ENCODE assay signal across 11 mouse cellular contexts in genomic region chr15:31258693-31259439, GRCm38 (mm10). TPM values are rescaled to one million over a fixed set of nuclear protein-coding genes. Genes with fewer than 3 reads are reported as not detected.
DNase-seq lines count a peak whose midpoint lies in the region; ATAC-seq lines count a peak whose summit lies in the region.
"Had no signal": no experiment of that assay in that cellular context is flagged by ENCODE, and none has a peak within 500 bp of the region (broad histone marks: within the 10 kb centered on the region; RNA-seq: fewer than 3 reads in every experiment).

No protein-coding gene starts in this region.

- no peak overlapping the region for H3K27ac ChIP-seq in kidney, embryonic 15.5 days
- H3K27ac ChIP-seq in stomach, embryonic 16.5 days (ENCODE audit: low read length), result no peak overlapping the region

- H3K4me2 ChIP-seq in kidney, embryonic 15.5 days, result no peak overlapping the region
- H3K4me2 ChIP-seq in stomach, embryonic 16.5 days (ENCODE audit: low read depth, low read length), result no peak overlapping the region

- DNase-seq in adrenal gland, adult (ENCODE audit: inconsistent age in 2 of 2, low spot score in 1 of 2), result peak; percentile 27 to 73
- no peak for DNase-seq in adrenal gland, postnatal 4 days (ENCODE audit: low spot score in 2 of 2)
- DNase-seq in kidney, postnatal 14 days, result no peak
- DNase-seq in retina, postnatal 1 day, result peak; percentile 30
- no peak for DNase-seq in retina, embryonic 14.5 days (ENCODE audit: low spot score)
- no peak for DNase-seq in left cerebral cortex, postnatal 14 days (ENCODE audit: low spot score in 2 of 2)
- DNase-seq: gastrocnemius, postnatal 14 days had no signal

- WGBS in kidney, embryonic 15.5 days, result 71% methylated on average over 18 of the region's 18 CpGs
- 68% methylated on average over 18 of the region's 18 CpGs for WGBS in stomach, embryonic 16.5 days

- ATAC-seq in kidney, embryonic 15.5 days (replicated peaks; ENCODE audit: low FRiP score), result 0 out of 2 replicates have a peak, but pooled peaks have one; percentile 7
- ATAC-seq in stomach, embryonic 16.5 days (ENCODE audit: insufficient read depth, low FRiP score), result 0 out of 2 replicates have a peak, but pooled peaks have one; percentile 9
- ATAC-seq: Patski had no signal

- H3K36me3 ChIP-seq in kidney, embryonic 15.5 days, result no peaks in the 10 kb centered on the region
- no peaks in the 10 kb centered on the region for H3K36me3 ChIP-seq in stomach, embryonic 16.5 days (ENCODE audit: control insufficient read depth, insufficient read depth, low read length)

- peaks cover 54% of the 10 kb centered on the region for H3K4me1 ChIP-seq in kidney, embryonic 15.5 days
- H3K4me1 ChIP-seq in stomach, embryonic 16.5 days (ENCODE audit: control insufficient read depth, insufficient read depth, low read length), result 0 out of 2 replicates have a peak, but pooled peaks cover 10% of the 10 kb centered on the region

- no peak overlapping the region for H3K9ac ChIP-seq in kidney, embryonic 15.5 days
- H3K9ac ChIP-seq in stomach, embryonic 16.5 days (ENCODE audit: low read length), result no peak overlapping the region

- no peak overlapping the region for H3K4me3 ChIP-seq in kidney, embryonic 15.5 days (replicated peaks)
- H3K4me3 ChIP-seq in stomach, embryonic 16.5 days (replicated peaks; ENCODE audit: low read length), result no peak overlapping the region
- H3K4me3 ChIP-seq: megakaryocyte, embryonic 14.5 days had no signal

- H3K27me3 ChIP-seq in kidney, embryonic 15.5 days, result no peaks in the 10 kb centered on the region
- no peaks in the 10 kb centered on the region for H3K27me3 ChIP-seq in stomach, embryonic 16.5 days (ENCODE audit: control insufficient read depth, insufficient read depth, low read length)
- H3K27me3 ChIP-seq: megakaryocyte, embryonic 14.5 days; Patski had no signal

- intact Hi-C loops in left cerebral cortex, postnatal 14 days (cut with DNase I), result no loop called here

- no peaks in the 10 kb centered on the region for H3K9me3 ChIP-seq in kidney, embryonic 15.5 days (replicated peaks)
- no peaks in the 10 kb centered on the region for H3K9me3 ChIP-seq in stomach, embryonic 16.5 days (replicated peaks; ENCODE audit: control insufficient read depth, low read length)
- H3K9me3 ChIP-seq: megakaryocyte, embryonic 14.5 days had no signal

RNA-seq across cellular contexts. Expression of gene Dap, which starts 34.8 kb away (rescaled TPM):
- total RNA-seq in adrenal gland, postnatal 4 days (2021), result 10 to 100 TPM; 83.2 to 87.9 TPM
- polyA plus RNA-seq in kidney, embryonic 15.5 days (2015; fragmentation: Nextera tagmentation; extraction: Ambion mirVana), result 86.3 TPM in 2 replicates
- 110 and 114 TPM in 2 replicates for polyA plus RNA-seq in stomach, embryonic 16.5 days (2015; fragmentation: Nextera tagmentation; extraction: Ambion mirVana)
- 1 to 10 TPM; 9.1 to 9.6 TPM for total RNA-seq in left cerebral cortex, postnatal 14 days (2021)

Comparison
In these comparisons a context has a peak if more than half of its experiments do, and no peak if none do; other contexts are left out.
1. DNase-seq: peak in adrenal gland, adult (2 of 2) and retina, postnatal 1 day (single experiment); none in adrenal gland, postnatal 4 days (0 of 2), kidney, postnatal 14 days (single experiment), retina, embryonic 14.5 days (single experiment) and left cerebral cortex, postnatal 14 days (0 of 2).
2. RNA of gene Dap, which starts 34.8 kb away (total RNA-seq): 83.2 to 87.9 TPM in adrenal gland, postnatal 4 days; 9.1 to 9.6 TPM in left cerebral cortex, postnatal 14 days; every median in the first group is over 4 times any median in the second.